Mouse (Mus musculus) G1E (cell line): ENCODE data around the gene 4933406M09Rik. TPM values are rescaled to one million over a fixed set of nuclear protein-coding genes. Genes with fewer than 3 reads are reported as not detected.
A peak's percentile ranks its signal among the peaks of the same experiment; 100 is the strongest.

Experiments
- ATAC-seq: 2 replicates; pipeline ENCODE4 v1.8.0; 2016; ENCODE audit warnings: mild to moderate bottlenecking; ENCODE audit not compliant: insufficient number of reproducible peaks, poor library complexity, low FRiP score, severe bottlenecking; ENCODE audit errors: extremely low read depth
- DNase-seq: peaks from one replicate; pipeline ENCODE4 v3.0.0; 2012; ENCODE audit warnings: low spot score
- H3K27me3 ChIP-seq: 2 replicates; pipeline ENCODE4 v1.6.1; 2012; ENCODE audit warnings: mild to moderate bottlenecking, low read length, inconsistent platforms; ENCODE audit not compliant: insufficient read depth
- H3K36me3 ChIP-seq: replicated peaks from 2 replicates; pipeline ENCODE3; 2012; ENCODE audit warnings: mild to moderate bottlenecking, inconsistent platforms
- H3K4me1 ChIP-seq: 2 replicates; pipeline ENCODE4 v1.6.1; 2012; ENCODE audit warnings: low read depth, low read length, inconsistent platforms, mixed read lengths; ENCODE audit not compliant: insufficient read depth
- H3K4me3 ChIP-seq: 2 replicates; pipeline ENCODE4 v1.5.1; 2012; ENCODE audit warnings: low read depth, mild to moderate bottlenecking, inconsistent platforms, low read length, moderate library complexity, mixed read lengths
- H3K9me3 ChIP-seq: replicated peaks from 2 replicates; pipeline ENCODE4 v1.6.1; 2012; ENCODE audit warnings: inconsistent platforms
- CTCF ChIP-seq: IDR thresholded peaks from 2 replicates; pipeline ENCODE4 v1.5.1; 2012; ENCODE audit warnings: low read depth, low read length, inconsistent platforms, mixed read lengths
- GATA1 ChIP-seq: IDR thresholded peaks from 2 replicates; pipeline ENCODE4 v1.6.1; 2012; ENCODE audit warnings: borderline replicate concordance, low read length, inconsistent platforms, mixed read lengths
- GATA2 ChIP-seq: IDR thresholded peaks from 2 replicates; pipeline ENCODE4 v1.6.1; 2012; ENCODE audit warnings: low read depth, low read length, inconsistent platforms, borderline replicate concordance
- POLR2AphosphoS5 ChIP-seq: IDR thresholded peaks from 2 replicates; pipeline ENCODE4 v1.6.1; 2012; ENCODE audit warnings: low read depth, low read length, inconsistent platforms; ENCODE audit not compliant: insufficient replicate concordance
- TAL1 ChIP-seq: conservative IDR thresholded peaks from 2 replicates; pipeline ENCODE4 v1.6.1; 2012; ENCODE audit warnings: low read depth, low read length, inconsistent platforms, mixed read lengths
- polyA plus RNA-seq: library from polyadenylated mRNA; stranded (reverse); fragments of >175 nt; gene quantifications from 2 replicates; pipeline ENCODE4 v1.2.3, GENCODE M21; 2012
- total RNA-seq, 2 experiments: library from RNA; stranded (forward) in 1 of 2; stranded (reverse) in 1 of 2; fragments of 200-1000 nt in 1 of 2; fragments of >200 nt in 1 of 2; fragmentation: Nextera tagmentation in 1 of 2; gene quantifications; 2 replicates each; pipeline ENCODE4 v1.2.3; 2014 to 2017

Gene 4933406M09Rik
- total and polyA plus RNA-seq, 3 experiments, result 0.16 TPM; not detected in 2

DNA sequence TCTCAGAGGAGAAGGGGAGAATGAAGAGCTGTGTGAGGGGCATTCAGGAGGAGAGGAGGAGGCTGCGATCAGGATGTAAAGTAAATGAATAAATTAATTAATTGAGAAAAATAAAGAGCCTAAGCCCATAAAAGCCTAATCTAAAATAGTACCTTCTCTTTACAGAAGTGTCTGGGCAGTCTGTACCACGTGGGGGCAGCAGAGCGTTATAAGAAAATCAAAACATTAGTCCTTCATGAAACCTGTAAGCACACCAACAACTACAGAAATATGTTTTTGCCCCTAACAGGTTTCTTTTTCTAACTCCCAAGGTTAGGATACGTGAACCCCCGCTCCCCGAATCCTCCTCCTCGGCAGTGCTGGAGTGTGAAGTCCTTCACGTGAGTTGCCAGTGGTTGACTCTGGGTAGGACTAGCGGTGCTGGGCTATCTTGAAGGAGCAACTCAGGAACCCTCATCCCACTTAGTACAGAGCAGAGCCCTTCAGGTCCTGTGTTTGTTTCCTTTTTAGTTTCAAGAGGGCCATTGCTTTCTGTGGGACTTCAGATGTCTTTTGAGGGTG is 16.9 kb upstream of the 4933406M09Rik start:
- Histone ChIP-seq H3K9me3 (peaks cover 23% of the 10 kb centered on the region), H3K4me3 (no peak overlapping the region), H3K4me1 (peaks cover 6% of the 10 kb centered on the region; the same call in 1 of the 2 replicates), H3K36me3 (no peaks in the 10 kb centered on the region), H3K27me3 (peaks cover 10% of the 10 kb centered on the region)
- no peak for ATAC-seq
- DNase-seq, result peak; percentile 20
- no peak for TF ChIP-seq POLR2AphosphoS5
- TF ChIP-seq GATA1, result no peak
- TF ChIP-seq TAL1, result no peak
- TF ChIP-seq CTCF, result peak; percentile 27

GRCm38 (mm10) chr1:134374124-134374523 is 11.6 kb upstream of the 4933406M09Rik start:
- ATAC-seq, result no peak
- TF ChIP-seq GATA1 (no peak), CTCF (no peak)
- H3K36me3 ChIP-seq, result no peaks in the 10 kb centered on the region
- H3K4me3 ChIP-seq, result no peak overlapping the region
- peaks cover 43% of the 10 kb centered on the region for H3K27me3 ChIP-seq
- DNase-seq, result no peak
- H3K9me3 ChIP-seq, result peaks cover 21% of the 10 kb centered on the region
- no peaks in the 10 kb centered on the region for H3K4me1 ChIP-seq

DNA sequence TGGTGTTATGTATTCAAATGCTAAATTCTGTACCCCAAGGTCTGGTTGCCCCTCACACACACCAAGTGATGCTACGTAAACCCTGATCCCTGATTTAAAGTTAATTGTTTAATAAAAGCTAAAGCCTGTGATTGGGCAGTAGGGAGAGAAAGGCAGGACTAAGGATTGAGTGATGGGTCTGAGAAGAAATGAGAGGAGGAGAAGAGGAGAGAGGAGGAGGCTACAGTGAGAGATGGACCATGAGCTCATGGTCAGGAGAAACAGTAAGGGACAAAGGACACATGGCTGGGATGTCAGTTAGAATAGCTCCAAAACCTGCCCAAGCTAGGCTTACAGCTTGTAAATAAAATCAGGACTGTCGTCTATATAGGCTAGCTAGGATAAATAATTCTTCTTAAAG is 4.7 kb upstream of the 4933406M09Rik start:
- peaks cover 4% of the 10 kb centered on the region for H3K9me3 ChIP-seq
- H3K4me1 ChIP-seq, result peaks cover 9% of the 10 kb centered on the region
- no peak overlapping the region for H3K4me3 ChIP-seq
- ATAC-seq (no peak), DNase-seq (no peak)
- H3K36me3 ChIP-seq, result no peaks in the 10 kb centered on the region
- H3K27me3 ChIP-seq, result peaks cover 55% of the 10 kb centered on the region
- TF ChIP-seq GATA2 (no peak), POLR2AphosphoS5 (no peak), GATA1 (no peak), TAL1 (no peak), CTCF (no peak)

DNA sequence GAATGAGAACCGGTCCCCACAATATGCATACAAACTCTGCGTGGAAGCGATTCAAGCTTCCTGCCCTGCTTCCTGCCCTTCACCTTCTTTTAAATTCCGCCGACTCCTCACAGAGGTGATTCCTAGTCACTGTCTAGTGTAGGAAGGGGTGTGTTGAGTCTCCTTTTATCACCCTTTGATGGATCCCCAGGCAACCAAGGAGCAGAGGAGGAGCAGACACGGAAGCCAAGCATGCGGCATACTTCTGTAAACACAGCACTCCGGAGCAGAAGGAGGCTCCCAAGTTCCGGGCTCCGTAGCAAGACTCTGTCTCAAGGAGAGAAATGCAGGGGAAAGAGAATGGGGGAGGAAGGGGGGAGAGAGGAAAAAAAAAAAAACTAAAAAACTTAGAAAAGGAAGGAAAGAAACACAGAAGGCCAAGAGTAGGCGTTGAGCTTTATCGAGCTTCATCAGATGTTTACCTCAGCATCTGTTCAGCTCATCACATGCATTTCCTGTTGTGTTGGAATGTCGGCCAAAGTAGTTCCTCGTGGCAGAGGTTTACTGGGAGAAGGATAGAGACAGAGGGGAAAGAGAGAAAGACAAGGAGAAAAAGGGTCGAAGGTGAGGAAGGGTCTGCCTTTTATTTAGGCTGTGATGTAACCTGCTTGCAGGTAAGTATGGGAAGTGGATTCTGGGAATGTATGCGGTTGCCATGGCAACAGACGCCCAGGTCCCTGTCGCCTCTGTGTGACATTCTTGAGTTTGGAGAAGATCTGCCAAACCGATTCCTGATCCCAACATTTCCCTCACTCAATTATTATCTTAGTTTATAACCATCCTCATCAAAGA is 3.7 kb upstream of the 4933406M09Rik start:
- no peak for DNase-seq
- ATAC-seq, result no peak
- H3K36me3 ChIP-seq, result no peaks in the 10 kb centered on the region
- peaks cover 45% of the 10 kb centered on the region for H3K27me3 ChIP-seq
- H3K9me3 ChIP-seq, result peaks cover 4% of the 10 kb centered on the region
- H3K4me1 ChIP-seq, result peaks cover 9% of the 10 kb centered on the region
- H3K4me3 ChIP-seq, result no peak overlapping the region
- TF ChIP-seq POLR2AphosphoS5, result no peak
- no peak for TF ChIP-seq TAL1
- TF ChIP-seq GATA2, result no peak
- no peak for TF ChIP-seq GATA1
- no peak for TF ChIP-seq CTCF

GRCm38 (mm10) chr1:134384581-134384980 is 1.2 kb upstream of the 4933406M09Rik start:
- peaks cover 11% of the 10 kb centered on the region for H3K4me1 ChIP-seq
- H3K36me3 ChIP-seq, result no peaks in the 10 kb centered on the region
- ATAC-seq (no peak), DNase-seq (no peak)
- no peak overlapping the region for H3K4me3 ChIP-seq
- no peak for TF ChIP-seq TAL1
- TF ChIP-seq POLR2AphosphoS5, result no peak
- no peak for TF ChIP-seq CTCF
- TF ChIP-seq GATA1, result no peak
- peaks cover 54% of the 10 kb centered on the region for H3K27me3 ChIP-seq
- H3K9me3 ChIP-seq, result peaks cover 4% of the 10 kb centered on the region

GRCm38 (mm10) chr1:134385176-134385575 is 564 bp upstream of the 4933406M09Rik start:
- no peak overlapping the region for H3K4me3 ChIP-seq
- H3K27me3 ChIP-seq, result peaks cover 58% of the 10 kb centered on the region
- H3K36me3 ChIP-seq, result no peaks in the 10 kb centered on the region
- DNase-seq, result no peak
- TF ChIP-seq TAL1, result no peak
- no peak for TF ChIP-seq GATA1
- TF ChIP-seq GATA2, result no peak
- TF ChIP-seq POLR2AphosphoS5, result no peak
- no peak for TF ChIP-seq CTCF
- no peak for ATAC-seq
- peaks cover 11% of the 10 kb centered on the region for H3K4me1 ChIP-seq
- H3K9me3 ChIP-seq, result peaks cover 4% of the 10 kb centered on the region
